Mouse (Mus musculus) heart, embryonic 12.5 days (tissue): Measurements from ENCODE around the gene Atg13. TPM values are rescaled to one million over a fixed set of nuclear protein-coding genes. Genes with fewer than 3 reads are reported as not detected.
A peak's percentile ranks its signal among the peaks of the same experiment; 100 is the strongest.
"Not testable (repeated sequence)": the region's sequence is repeated elsewhere in the genome, so short reads cannot be mapped to it uniquely, and the experiment has no call there.

Experiments
- ATAC-seq: fragments of 200-750 bp; cut with Nextera tagmentation; 2 replicates; pipeline ENCODE4 v1.8.0; 2017; ENCODE audit warnings: moderate TSS enrichment, moderate library complexity; ENCODE audit not compliant: insufficient number of reproducible peaks, low FRiP score
- H3K27ac ChIP-seq: fragments of 300-500 bp; sonication (generic); 2 replicates; pipeline ENCODE4 v1.5.1; 2016; ENCODE audit warnings: mild to moderate bottlenecking, moderate library complexity; ENCODE audit not compliant: poor library complexity, severe bottlenecking
- H3K27me3 ChIP-seq: fragments of 300-500 bp; sonication (generic); replicated peaks from 2 replicates; pipeline ENCODE4 v1.6.1; 2016; ENCODE audit warnings: mild to moderate bottlenecking, moderate library complexity
- H3K36me3 ChIP-seq: fragments of 300-500 bp; sonication (generic); 2 replicates; pipeline ENCODE4 v1.6.1; 2016; ENCODE audit warnings: mild to moderate bottlenecking, moderate library complexity
- H3K4me1 ChIP-seq: fragments of 300-500 bp; sonication (generic); replicated peaks from 2 replicates; pipeline ENCODE4 v1.6.1; 2016; ENCODE audit warnings: mild to moderate bottlenecking
- H3K4me2 ChIP-seq: fragments of 300-500 bp; sonication (generic); 2 replicates; pipeline ENCODE4 v1.6.1; 2016; ENCODE audit warnings: mild to moderate bottlenecking, moderate library complexity
- H3K4me3 ChIP-seq: fragments of 300-500 bp; sonication (generic); 2 replicates; pipeline ENCODE4 v1.5.1; 2016; ENCODE audit warnings: mild to moderate bottlenecking
- H3K9ac ChIP-seq: fragments of 300-500 bp; sonication (generic); 2 replicates; pipeline ENCODE4 v1.6.1; 2016; ENCODE audit warnings: mild to moderate bottlenecking, moderate library complexity
- H3K9me3 ChIP-seq: fragments of 300-500 bp; sonication (generic); replicated peaks from 2 replicates; pipeline ENCODE4 v1.6.1; 2016; ENCODE audit warnings: mild to moderate bottlenecking, moderate library complexity
- WGBS: fragments of 180-500 bp; shearing (Covaris S2); methylation state at CpG from one replicate; pipeline ENCODE4 v1.1.7; 2016; 5-methylcytosine and 5-hydroxymethylcytosine counted together
- polyA plus RNA-seq: library from polyadenylated mRNA; unstranded; fragments of >200 nt; fragmentation: Nextera tagmentation; extraction: Ambion mirVana; gene quantifications from 2 replicates; pipeline ENCODE4 v1.2.1, GENCODE M21; 2016

Atg13 gene
- 22.3 TPM in 2 replicates for polyA plus RNA-seq

- peak; percentile 98 for ATAC-seq
- H3K36me3 ChIP-seq, result no peaks in the 10 kb centered on the region
- WGBS, result under 1% methylated on average over 66 of the region's 66 CpGs
- peak within 1 kb of the TSS; percentile 71 for H3K27ac ChIP-seq
- no peaks in the 10 kb centered on the region for H3K27me3 ChIP-seq
- H3K4me1 ChIP-seq, result peaks cover 11% of the 10 kb centered on the region
- H3K4me3 ChIP-seq, result peak within 1 kb of the TSS; percentile 88
- H3K9ac ChIP-seq, result peak within 1 kb of the TSS; percentile 83
- H3K4me2 ChIP-seq, result peak within 1 kb of the TSS; percentile 77
- no peaks in the 10 kb centered on the region for H3K9me3 ChIP-seq
Observed at GRCm38 (mm10) chr2:91710272-91711234, at the start of gene Atg13, which contains the start of gene Harbi1. Atg13 (minus strand) TSS chr2:91710576. Harbi1 (plus strand) TSS chr2:91710852.

- no peaks in the 10 kb centered on the region for H3K27me3 ChIP-seq
- no peak overlapping the region for H3K4me3 ChIP-seq
- H3K9me3 ChIP-seq, result no peaks in the 10 kb centered on the region
- H3K4me1 ChIP-seq, result peaks cover 24% of the 10 kb centered on the region
- H3K27ac ChIP-seq, result peak overlapping the region; percentile 2; the same call in 1 of the 2 replicates
- no peaks in the 10 kb centered on the region for H3K36me3 ChIP-seq
- WGBS, result 48% methylated on average over 2 of the region's 2 CpGs
- H3K9ac ChIP-seq, result no peak overlapping the region
- H3K4me2 ChIP-seq, result no peak overlapping the region
- no peak for ATAC-seq
Observed at GRCm38 (mm10) chr2:91749811-91750261, 39.5 kb upstream of the Atg13 start.

GRCm38 (mm10) chr2:91744686-91745085 lies 34.3 kb upstream of the Atg13 start:
- Histone ChIP-seq H3K9ac (no peak overlapping the region), H3K36me3 (no peaks in the 10 kb centered on the region), H3K4me1 (peaks cover 4% of the 10 kb centered on the region), H3K27ac (no peak overlapping the region), H3K4me3 (no peak overlapping the region), H3K27me3 (no peaks in the 10 kb centered on the region), H3K9me3 (no peaks in the 10 kb centered on the region), H3K4me2 (no peak overlapping the region)
- WGBS, result 85% methylated on average over 5 of the region's 5 CpGs
- ATAC-seq, result no peak

GRCm38 (mm10) chr2:91739586-91739985 lies 29.2 kb upstream of the Atg13 start:
- Histone ChIP-seq H3K36me3 (no peaks in the 10 kb centered on the region), H3K4me1 (0 out of 2 replicates have a peak, but pooled peaks cover 7% of the 10 kb centered on the region), H3K9ac (no peak overlapping the region), H3K4me2 (no peak overlapping the region), H3K4me3 (no peak overlapping the region), H3K9me3 (no peaks in the 10 kb centered on the region), H3K27ac (no peak overlapping the region), H3K27me3 (no peaks in the 10 kb centered on the region)
- ATAC-seq, result no peak
- 98% methylated on average over 1 of the region's 1 CpGs for WGBS

- Histone ChIP-seq H3K36me3 (peaks cover 3% of the 10 kb centered on the region; the same call in 1 of the 2 replicates), H3K4me3 (no peak overlapping the region), H3K9ac (no peak overlapping the region), H3K9me3 (no peaks in the 10 kb centered on the region), H3K4me2 (no peak overlapping the region), H3K27me3 (no peaks in the 10 kb centered on the region), H3K4me1 (0 out of 2 replicates have a peak, but pooled peaks cover 7% of the 10 kb centered on the region), H3K27ac (no peak overlapping the region)
- 87% methylated on average over 5 of the region's 5 CpGs for WGBS
- ATAC-seq, result no peak
Observed at GRCm38 (mm10) chr2:91735221-91735620, 24.8 kb upstream of the Atg13 start.

- Histone ChIP-seq H3K4me1 (no peaks in the 10 kb centered on the region), H3K36me3 (peaks cover 3% of the 10 kb centered on the region; the same call in 1 of the 2 replicates), H3K27me3 (0 out of 2 replicates have a peak, but pooled peaks cover 4% of the 10 kb centered on the region), H3K9ac (peak within 1 kb of the TSS; percentile 83), H3K27ac (peak within 1 kb of the TSS; percentile 90), H3K4me2 (peak within 1 kb of the TSS; percentile 83), H3K4me3 (peak within 1 kb of the TSS; percentile 81), H3K9me3 (no peaks in the 10 kb centered on the region)
- ATAC-seq, result peak; percentile 84
- WGBS, result under 1% methylated on average over 66 of the region's 68 CpGs
Observed at GRCm38 (mm10) chr2:91729971-91730821, 19.8 kb upstream of the Atg13 start, which contains the start of gene Ambra1. Ambra1 (plus strand) TSS chr2:91730134.

- H3K36me3 ChIP-seq, result peaks cover 3% of the 10 kb centered on the region; the same call in 1 of the 2 replicates
- peak overlapping the region; percentile 83 for H3K4me2 ChIP-seq
- H3K4me1 ChIP-seq, result no peaks in the 10 kb centered on the region
- 0 out of 2 replicates have a peak, but pooled peaks cover 4% of the 10 kb centered on the region for H3K27me3 ChIP-seq
- peak overlapping the region; percentile 83 for H3K9ac ChIP-seq
- ATAC-seq, result no peak
- H3K4me3 ChIP-seq, result peak overlapping the region; percentile 81
- H3K27ac ChIP-seq, result no peak overlapping the region
- 24% methylated on average over 4 of the region's 4 CpGs for WGBS
- no peaks in the 10 kb centered on the region for H3K9me3 ChIP-seq
Observed at GRCm38 (mm10) chr2:91729571-91729970, 19.2 kb upstream of the Atg13 start.

- Histone ChIP-seq H3K4me3 (no peak overlapping the region), H3K4me1 (no peaks in the 10 kb centered on the region), H3K9ac (no peak overlapping the region), H3K36me3 (no peaks in the 10 kb centered on the region), H3K9me3 (no peaks in the 10 kb centered on the region), H3K27me3 (0 out of 2 replicates have a peak, but pooled peaks cover 4% of the 10 kb centered on the region), H3K27ac (no peak overlapping the region), H3K4me2 (no peak overlapping the region)
- no peak for ATAC-seq
- WGBS, result 84% methylated on average over 3 of the region's 3 CpGs
Observed at GRCm38 (mm10) chr2:91727011-91727410, 16.6 kb upstream of the Atg13 start.

- H3K4me1 ChIP-seq, H3K27ac ChIP-seq, ATAC-seq, H3K27me3 ChIP-seq, H3K4me2 ChIP-seq, H3K4me3 ChIP-seq, H3K36me3 ChIP-seq, H3K9me3 ChIP-seq, H3K9ac ChIP-seq: not testable (repeated sequence)
- WGBS, result 34% methylated on average over 4 of the region's 4 CpGs
Observed at GRCm38 (mm10) chr2:91725476-91725875, 15.1 kb upstream of the Atg13 start.

GRCm38 (mm10) chr2:91724716-91725115 lies 14.3 kb upstream of the Atg13 start:
- H3K36me3 ChIP-seq, result peaks cover 16% of the 10 kb centered on the region
- H3K27me3 ChIP-seq, result 0 out of 2 replicates have a peak, but pooled peaks cover 4% of the 10 kb centered on the region
- no peak for ATAC-seq
- H3K27ac ChIP-seq, result no peak overlapping the region
- no peaks in the 10 kb centered on the region for H3K4me1 ChIP-seq
- H3K4me3 ChIP-seq, result no peak overlapping the region
- WGBS, result 57% methylated on average over 2 of the region's 2 CpGs
- no peaks in the 10 kb centered on the region for H3K9me3 ChIP-seq
- no peak overlapping the region for H3K4me2 ChIP-seq
- H3K9ac ChIP-seq, result no peak overlapping the region
